Mouse (Mus musculus): ENCODE results near the gene Rgsl1.
"Not testable (repeated sequence)": the region's sequence is repeated elsewhere in the genome, so short reads cannot be mapped to it uniquely, and the experiment has no call there.

Rgsl1 gene

DNA sequence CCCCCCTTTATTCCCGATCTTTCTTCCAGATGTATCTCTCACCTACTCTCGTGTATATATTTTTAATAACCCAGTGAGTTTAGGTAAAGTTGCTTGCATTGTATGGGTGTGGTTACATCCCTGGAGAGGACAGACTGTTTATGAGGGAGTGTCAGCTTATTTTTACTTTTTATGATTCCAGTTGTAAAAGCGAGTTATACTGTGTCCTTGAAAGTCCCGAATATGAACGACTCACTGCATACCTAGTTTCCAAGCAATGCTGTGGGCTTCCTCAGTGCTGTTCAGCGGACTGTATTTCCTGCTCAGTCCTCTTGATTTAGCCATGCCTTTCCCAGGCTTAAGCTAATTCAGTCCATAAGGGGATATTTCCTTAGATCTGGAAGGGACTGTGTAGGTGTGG, 68.8 kb downstream of the Rgsl1 start:
- DNase-seq (ENCODE audit: low spot score), result no peak

GRCm38 (mm10) chr1:153770776-153771167, 73.2 kb downstream of the Rgsl1 start:
- no peak for DNase-seq (ENCODE audit: low spot score)

DNA sequence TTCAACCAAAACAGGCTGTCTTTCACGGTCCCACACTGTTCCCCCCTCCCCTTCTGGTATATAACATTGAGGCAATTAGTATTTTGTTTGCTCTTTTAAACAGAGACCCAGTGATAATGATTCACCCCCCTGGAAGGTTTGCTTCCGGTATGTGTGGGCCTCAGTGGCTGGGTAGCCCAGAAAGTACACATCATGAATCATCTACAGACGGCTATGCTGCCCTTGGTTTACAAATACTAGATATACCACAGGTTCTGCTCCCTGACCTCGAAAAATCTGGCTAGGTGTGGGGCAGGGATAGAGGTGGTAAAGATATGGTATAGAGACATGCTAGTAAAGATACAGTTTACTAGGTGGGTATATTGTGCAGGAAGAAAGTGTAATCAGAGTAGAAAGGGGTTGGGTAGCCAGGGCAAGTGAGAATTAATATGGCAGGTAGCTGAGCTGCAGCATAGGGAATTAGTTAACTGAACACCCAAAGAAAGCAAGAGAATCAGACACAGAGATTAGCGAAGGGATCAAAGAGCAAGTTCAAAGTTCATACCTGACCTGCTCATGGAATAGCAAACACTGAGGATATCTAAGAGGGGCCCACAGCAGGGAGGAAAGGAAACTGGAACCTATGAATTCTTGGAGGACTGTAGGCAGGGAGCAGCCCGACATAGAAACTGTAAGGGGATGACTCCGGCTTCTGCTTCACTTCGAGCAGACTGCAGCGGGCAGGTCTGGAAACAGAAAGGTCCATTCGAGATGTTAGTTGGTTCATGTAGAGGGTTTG, 73.8 kb downstream of the Rgsl1 start:
- no peak for DNase-seq (ENCODE audit: low spot score)

- DNase-seq (ENCODE audit: low spot score), result not testable (repeated sequence)
Observed at GRCm38 (mm10) chr1:153769571-153769970, 74.4 kb downstream of the Rgsl1 start.

- DNase-seq (ENCODE audit: low spot score), result no peak
Observed at GRCm38 (mm10) chr1:153768465-153768864, 75.5 kb downstream of the Rgsl1 start.

- DNase-seq (ENCODE audit: low spot score), result no peak
Observed at GRCm38 (mm10) chr1:153767281-153767680, 76.7 kb downstream of the Rgsl1 start.

DNA sequence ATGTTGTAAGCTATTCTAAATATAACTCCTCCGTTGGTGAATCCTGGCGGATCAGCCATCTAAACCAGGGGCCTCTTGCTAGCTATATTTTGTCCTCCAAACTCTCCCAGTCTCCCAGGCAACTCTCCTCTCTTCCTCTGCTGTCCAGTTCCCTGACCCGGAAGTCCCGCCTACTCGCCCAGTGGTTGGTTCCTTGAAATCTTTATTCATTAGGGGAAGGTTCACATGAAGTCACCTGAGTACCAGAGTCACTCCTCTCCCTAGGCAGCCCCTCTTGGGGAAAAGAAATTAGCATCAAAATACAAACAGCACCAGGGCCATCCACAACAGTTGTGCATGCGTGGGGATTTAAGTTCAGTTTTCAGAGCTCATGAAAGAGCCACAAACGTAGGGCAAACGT, 77.6 kb downstream of the Rgsl1 start:
- DNase-seq (ENCODE audit: low spot score), result no peak

DNA sequence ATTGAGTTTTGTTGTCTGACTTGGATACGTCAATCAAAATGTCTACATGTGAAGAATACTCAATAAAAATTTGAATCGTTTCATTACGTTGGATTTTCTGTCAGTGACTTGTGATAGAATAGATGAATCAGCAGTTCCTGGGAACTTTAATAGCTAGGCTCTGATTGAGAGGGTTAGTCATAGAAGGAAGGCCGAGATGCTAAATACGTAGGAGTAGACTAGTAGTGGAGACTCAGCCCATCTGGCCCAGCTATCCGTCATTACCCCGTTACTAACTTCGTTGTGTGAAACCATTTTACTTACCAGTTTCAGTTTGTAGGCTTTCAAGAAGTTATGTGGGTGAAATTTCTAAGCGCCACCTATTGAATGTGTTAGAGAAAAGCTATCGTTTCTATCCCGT, 79.8 kb downstream of the Rgsl1 start:
- DNase-seq (ENCODE audit: low spot score), result no peak

DNA sequence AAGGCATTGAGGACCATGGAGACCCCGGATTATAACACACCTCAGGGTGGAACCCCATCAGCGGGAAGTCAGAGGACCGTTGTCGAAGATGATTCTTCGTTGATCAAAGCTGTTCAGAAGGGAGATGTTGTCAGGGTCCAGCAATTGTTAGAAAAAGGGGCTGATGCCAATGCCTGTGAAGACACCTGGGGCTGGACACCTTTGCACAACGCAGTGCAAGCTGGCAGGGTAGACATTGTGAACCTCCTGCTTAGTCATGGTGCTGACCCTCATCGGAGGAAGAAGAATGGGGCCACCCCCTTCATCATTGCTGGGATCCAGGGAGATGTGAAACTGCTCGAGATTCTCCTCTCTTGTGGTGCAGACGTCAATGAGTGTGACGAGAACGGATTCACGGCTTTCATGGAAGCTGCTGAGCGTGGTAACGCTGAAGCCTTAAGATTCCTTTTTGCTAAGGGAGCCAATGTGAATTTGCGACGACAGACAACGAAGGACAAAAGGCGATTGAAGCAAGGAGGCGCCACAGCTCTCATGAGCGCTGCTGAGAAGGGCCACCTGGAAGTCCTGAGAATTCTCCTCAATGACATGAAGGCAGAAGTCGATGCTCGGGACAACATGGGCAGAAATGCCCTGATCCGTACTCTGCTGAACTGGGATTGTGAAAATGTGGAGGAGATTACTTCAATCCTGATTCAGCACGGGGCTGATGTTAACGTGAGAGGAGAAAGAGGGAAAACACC, 90.0 kb downstream of the Rgsl1 start:
- no peak for DNase-seq (ENCODE audit: low spot score)

- no peak for DNase-seq (ENCODE audit: low spot score)
Observed at GRCm38 (mm10) chr1:153752521-153752920, 91.4 kb downstream of the Rgsl1 start.

DNA sequence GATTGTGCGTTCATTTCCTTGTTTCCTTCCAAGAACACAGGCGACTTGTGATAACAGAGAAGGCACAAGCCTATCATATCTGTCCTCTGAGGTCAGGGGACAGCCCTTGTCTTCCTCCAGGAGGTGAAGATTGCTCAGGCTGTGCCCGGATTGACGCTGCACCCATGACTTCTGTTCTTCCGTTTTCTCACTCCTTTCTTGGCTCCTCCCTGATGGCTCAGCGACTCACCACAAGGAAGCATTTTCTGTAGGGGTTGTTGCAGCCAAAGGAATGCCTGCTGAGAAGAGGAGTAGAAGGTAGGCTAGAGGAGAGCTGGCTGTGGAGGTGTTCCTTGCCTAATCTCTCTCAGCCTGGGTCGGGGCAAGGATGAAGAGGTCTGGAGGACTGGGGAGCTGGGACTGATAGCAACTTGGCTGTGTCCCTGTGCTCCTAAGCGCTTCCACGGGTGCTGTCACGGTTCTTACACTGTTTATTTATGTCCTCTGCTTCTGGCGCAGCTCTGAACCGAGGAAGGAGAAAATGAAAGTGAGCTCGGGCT, 92.1 kb downstream of the Rgsl1 start:
- DNase-seq (ENCODE audit: low spot score), result no peak

DNA sequence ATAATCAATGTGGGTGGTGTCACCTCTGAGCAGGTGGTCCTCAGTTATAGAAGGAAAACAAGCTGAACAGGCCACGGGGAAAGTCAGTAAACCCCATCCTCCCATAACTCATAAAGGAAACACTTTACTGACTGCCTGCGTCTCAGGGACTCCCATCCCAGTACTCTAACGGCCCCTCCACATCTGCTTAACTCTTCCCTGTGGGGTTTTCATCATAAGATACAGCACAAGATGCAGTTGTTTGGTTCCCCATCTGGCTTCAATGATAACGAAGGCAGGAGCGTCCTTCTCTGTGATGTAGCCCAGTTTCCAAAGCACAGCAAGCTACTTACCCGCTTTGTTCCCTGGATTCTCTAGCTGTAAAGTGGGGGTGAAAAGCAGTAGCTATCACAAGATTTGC, 93.9 kb downstream of the Rgsl1 start:
- no peak for DNase-seq (ENCODE audit: low spot score)

DNA sequence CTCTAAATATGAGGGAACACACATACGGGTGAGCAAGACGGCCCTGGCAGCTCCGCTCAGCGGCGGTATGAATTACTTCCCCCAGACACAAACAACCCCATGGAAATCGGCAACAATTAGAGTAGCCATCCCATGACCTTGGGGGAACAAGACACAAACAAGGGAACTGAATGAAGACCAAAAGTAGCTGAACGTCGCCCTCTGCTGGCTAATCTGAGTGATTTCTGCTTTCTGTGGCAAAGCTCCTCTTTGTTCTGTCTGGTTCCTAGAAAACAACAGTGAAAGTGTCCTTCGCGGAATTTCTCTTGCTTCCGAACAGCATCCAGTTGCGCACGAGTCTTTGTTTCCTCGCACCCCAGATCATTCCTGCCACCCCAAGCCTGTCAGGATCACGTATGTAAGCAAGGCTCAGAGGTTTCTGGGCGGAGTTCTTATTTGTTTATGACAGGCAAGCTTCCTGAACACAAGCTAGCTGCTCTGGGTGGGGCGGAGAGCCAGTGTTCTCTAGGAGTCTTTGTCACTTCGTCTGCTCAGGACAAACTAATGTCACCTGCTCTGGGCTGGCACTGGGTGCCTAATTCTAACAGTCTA, 94.6 kb downstream of the Rgsl1 start, which contains the start of gene Rnasel:
Gene Rnasel (plus strand): TSS at position 216 of the 591 bp plus-strand sequence.
- no peak for DNase-seq (ENCODE audit: low spot score)

DNA sequence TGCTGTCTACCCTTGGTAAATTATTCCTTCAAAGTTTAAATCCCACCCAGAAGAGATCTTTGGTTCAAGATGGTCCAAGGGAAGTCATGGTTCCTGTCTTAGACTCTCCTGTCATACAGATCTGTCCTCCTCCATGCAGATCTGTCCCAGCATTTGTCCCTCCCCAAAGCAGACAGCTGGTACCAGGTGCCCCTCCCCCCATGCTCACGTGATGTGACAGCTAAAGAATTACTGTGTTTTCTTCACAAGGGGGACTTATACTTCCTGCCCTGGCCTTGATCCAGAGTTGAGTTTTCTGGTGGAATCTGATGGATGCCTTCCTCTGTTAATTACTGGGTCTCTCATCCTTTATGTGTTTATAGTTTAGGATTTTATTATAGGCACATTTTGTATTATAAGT, 95.4 kb downstream of the Rgsl1 start:
- no peak for DNase-seq (ENCODE audit: low spot score)

DNA sequence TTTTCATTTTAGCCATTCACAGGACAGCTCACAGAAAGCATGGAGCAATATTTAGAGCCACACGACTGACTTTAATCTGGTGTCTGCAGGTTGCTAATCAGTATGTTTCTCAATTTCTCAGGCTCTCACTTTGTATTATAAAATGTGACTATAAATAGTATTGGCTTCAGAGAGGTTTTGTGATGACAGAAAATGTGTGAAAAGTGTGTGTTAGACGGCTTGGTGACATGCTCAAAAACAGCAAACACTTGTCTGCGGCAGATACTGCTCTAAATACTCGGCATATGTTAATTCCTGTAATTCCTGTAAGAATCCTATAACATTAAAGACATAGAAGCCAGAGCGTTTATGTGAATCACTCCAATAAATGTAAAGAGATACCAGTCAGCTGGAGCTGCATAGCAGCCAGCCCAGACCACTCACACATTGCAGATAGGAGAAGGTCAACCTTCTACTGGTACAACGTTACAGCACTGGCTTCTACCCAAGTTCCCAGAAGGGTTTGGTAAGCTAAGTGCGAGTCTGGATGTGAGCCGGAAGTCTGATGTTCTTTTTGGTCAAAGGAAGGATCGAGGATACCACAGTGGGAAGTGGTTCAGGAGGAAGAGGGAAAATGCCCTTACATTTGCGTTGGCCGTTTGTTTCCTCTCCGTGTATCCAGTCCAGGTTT, 95.9 kb downstream of the Rgsl1 start:
- no peak for DNase-seq (ENCODE audit: low spot score)

DNA sequence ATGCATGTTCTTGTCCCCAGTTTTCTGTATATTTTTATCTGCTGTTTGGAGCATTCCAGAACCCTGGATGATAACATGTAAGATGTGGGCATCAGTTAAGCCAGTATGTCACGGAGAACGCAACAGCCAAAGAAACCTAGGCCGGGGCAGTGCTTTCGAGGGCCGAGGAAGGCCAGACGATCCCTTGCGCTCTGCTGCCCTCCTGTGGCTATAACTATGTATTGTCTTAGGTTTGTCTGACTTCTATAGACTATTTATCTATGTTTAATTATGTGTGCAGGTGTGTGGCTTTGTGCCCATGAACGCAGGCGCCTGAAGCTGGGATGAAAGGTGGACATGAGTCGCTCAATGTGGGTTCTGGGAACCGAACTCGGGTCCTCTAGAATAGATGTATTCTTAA, 97.2 kb downstream of the Rgsl1 start:
- no peak for DNase-seq (ENCODE audit: low spot score)

- no peak for DNase-seq (ENCODE audit: low spot score)
Observed at GRCm38 (mm10) chr1:153746119-153746670, 97.7 kb downstream of the Rgsl1 start.

- DNase-seq (ENCODE audit: low spot score), result no peak
Observed at GRCm38 (mm10) chr1:153742374-153743155, 101.4 kb downstream of the Rgsl1 start.

DNA sequence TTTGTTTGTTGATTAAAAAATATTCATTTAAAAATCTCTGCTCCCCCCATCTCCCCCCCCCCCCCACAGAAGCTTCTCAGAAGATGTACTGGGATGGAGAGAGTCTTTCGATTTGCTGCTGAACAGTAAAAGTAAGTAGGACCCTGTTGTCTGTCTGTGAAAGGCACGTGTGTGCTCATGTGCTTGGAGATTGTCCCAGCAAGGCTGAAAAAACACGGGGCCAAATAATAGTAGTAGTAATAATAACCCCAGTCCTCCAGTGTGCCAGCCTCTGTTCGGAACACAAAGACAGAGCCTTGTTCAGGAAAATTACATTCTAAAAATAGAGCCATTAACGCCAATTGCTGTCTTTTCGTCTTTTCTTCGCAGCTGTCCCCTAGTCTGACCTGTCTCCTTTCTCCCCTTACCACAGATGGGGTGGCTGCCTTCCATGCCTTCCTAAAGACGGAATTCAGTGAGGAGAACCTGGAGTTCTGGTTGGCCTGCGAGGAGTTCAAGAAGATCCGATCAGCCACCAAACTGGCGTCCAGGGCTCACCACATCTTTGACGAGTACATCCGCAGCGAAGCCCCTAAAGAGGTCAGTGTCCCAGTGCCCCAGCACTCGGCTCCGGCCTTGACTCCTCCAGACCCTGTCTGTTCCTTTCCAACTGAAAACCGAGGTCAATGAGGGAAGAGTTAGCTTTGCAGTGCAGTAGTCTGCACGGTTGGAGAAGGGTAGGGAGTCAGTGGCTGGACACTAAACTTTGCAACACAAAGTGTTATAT, 102.2 kb downstream of the Rgsl1 start:
- no peak for DNase-seq (ENCODE audit: low spot score)

DNA sequence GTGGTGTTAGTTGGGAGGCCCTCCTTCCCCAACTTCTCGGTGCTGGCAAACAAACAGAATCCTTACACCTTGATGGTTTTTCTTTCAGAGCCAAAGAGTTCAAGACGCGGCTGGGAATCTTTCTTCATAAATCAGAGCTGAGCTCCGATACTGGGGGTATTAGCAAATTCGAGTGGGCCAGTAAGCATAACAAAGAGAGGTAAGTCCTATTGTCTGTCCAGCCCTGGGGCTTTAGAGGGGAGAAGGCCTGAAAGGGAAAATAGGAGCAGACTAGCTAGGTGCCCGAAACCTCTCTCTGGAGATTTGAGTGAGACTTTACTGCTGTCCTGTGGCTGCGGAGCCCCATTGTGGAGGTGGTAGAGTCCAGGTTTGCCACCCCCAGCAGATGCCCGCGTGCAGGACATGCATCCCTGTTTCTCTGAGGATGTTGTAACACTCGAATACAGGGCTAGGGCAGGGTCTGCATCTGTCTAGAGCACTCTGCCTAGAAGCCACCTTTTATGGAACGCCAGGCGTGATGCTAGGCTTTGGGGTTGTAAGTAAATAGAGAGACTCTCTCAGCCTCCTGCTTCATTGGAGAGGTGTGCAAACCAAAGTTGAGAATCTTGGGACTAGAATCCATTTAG, 103.1 kb downstream of the Rgsl1 start:
- no peak for DNase-seq (ENCODE audit: low spot score)
